Mouse (Mus musculus): ENCODE data around the gene 1700020N01Rik. TPM values are rescaled to one million over a fixed set of nuclear protein-coding genes. Genes with fewer than 3 reads are reported as not detected.

The 1700020N01Rik gene
- total RNA-seq (2014; fragmentation: Nextera tagmentation) (not detected in 2 replicates), total RNA-seq (2017) (not detected in 2 replicates), polyA plus RNA-seq (2012) (not detected in 2 replicates)

GRCm38 (mm10) chr10:21592896-21593380 lies at the start of gene 1700020N01Rik:
TSS of gene 1700020N01Rik (plus strand) at chr10:21593145.
- H3K27me3 ChIP-seq (ENCODE audit: insufficient read depth, low read length) = peaks cover 4% of the 10 kb centered on the region
- H3K9me3 ChIP-seq (replicated peaks) = no peaks in the 10 kb centered on the region
- peaks cover 2% of the 10 kb centered on the region; the same call in 1 of the 2 replicates for H3K4me1 ChIP-seq (ENCODE audit: insufficient read depth, low read depth, low read length)
- TF ChIP-seq TAL1 (conservative IDR thresholded peaks at IDR 0.05; ENCODE audit: low read depth, low read length) = no peak
- no peak for TF ChIP-seq CTCF (IDR thresholded peaks at IDR 0.05; ENCODE audit: low read depth, low read length)
- no peak for TF ChIP-seq POLR2AphosphoS5 (IDR thresholded peaks at IDR 0.05; ENCODE audit: insufficient replicate concordance, low read depth, low read length)
- no peak for TF ChIP-seq GATA1 (IDR thresholded peaks at IDR 0.05; ENCODE audit: borderline replicate concordance, low read length)
- no peak for TF ChIP-seq GATA2 (IDR thresholded peaks at IDR 0.05; ENCODE audit: borderline replicate concordance, low read depth, low read length)
- H3K36me3 ChIP-seq (replicated peaks) = no peaks in the 10 kb centered on the region
- H3K4me3 ChIP-seq (ENCODE audit: low read depth, low read length) = no peak within 1 kb of the TSS
- DNase-seq (ENCODE audit: low spot score) (no peak), ATAC-seq (ENCODE audit: extremely low read depth, insufficient number of reproducible peaks, low FRiP score, poor library complexity, severe bottlenecking) (no peak)

- Histone ChIP-seq H3K36me3 (replicated peaks) (no peaks in the 10 kb centered on the region), H3K27me3 (ENCODE audit: insufficient read depth, low read length) (peaks cover 8% of the 10 kb centered on the region), H3K9me3 (replicated peaks) (no peaks in the 10 kb centered on the region), H3K4me1 (ENCODE audit: insufficient read depth, low read depth, low read length) (no peaks in the 10 kb centered on the region), H3K4me3 (ENCODE audit: low read depth, low read length) (no peak overlapping the region)
- no peak for DNase-seq (ENCODE audit: low spot score)
- TF ChIP-seq GATA1 (IDR thresholded peaks at IDR 0.05; ENCODE audit: borderline replicate concordance, low read length) = no peak
- no peak for TF ChIP-seq CTCF (IDR thresholded peaks at IDR 0.05; ENCODE audit: low read depth, low read length)
- no peak for TF ChIP-seq TAL1 (conservative IDR thresholded peaks at IDR 0.05; ENCODE audit: low read depth, low read length)
- no peak for TF ChIP-seq POLR2AphosphoS5 (IDR thresholded peaks at IDR 0.05; ENCODE audit: insufficient replicate concordance, low read depth, low read length)
- TF ChIP-seq GATA2 (IDR thresholded peaks at IDR 0.05; ENCODE audit: borderline replicate concordance, low read depth, low read length) = no peak
- ATAC-seq (ENCODE audit: extremely low read depth, insufficient number of reproducible peaks, low FRiP score, poor library complexity, severe bottlenecking) = no peak
Observed at GRCm38 (mm10) chr10:21543576-21544278, 49.2 kb upstream of the 1700020N01Rik start.

- H3K27me3 ChIP-seq (ENCODE audit: insufficient read depth, low read length) = peaks cover 8% of the 10 kb centered on the region
Observed at GRCm38 (mm10) chr10:21544721-21545120, 48.2 kb upstream of the 1700020N01Rik start.

GRCm38 (mm10) chr10:21545446-21545845 lies 47.5 kb upstream of the 1700020N01Rik start:
- no peak for DNase-seq (ENCODE audit: low spot score)
- Histone ChIP-seq H3K4me1 (ENCODE audit: insufficient read depth, low read depth, low read length) (no peaks in the 10 kb centered on the region), H3K36me3 (replicated peaks) (no peaks in the 10 kb centered on the region), H3K9me3 (replicated peaks) (no peaks in the 10 kb centered on the region), H3K4me3 (ENCODE audit: low read depth, low read length) (no peak overlapping the region), H3K27me3 (ENCODE audit: insufficient read depth, low read length) (peaks cover 8% of the 10 kb centered on the region)
- ATAC-seq (ENCODE audit: extremely low read depth, insufficient number of reproducible peaks, low FRiP score, poor library complexity, severe bottlenecking) = no peak
- TF ChIP-seq TAL1 (conservative IDR thresholded peaks at IDR 0.05; ENCODE audit: low read depth, low read length) (no peak), GATA1 (IDR thresholded peaks at IDR 0.05; ENCODE audit: borderline replicate concordance, low read length) (no peak), CTCF (IDR thresholded peaks at IDR 0.05; ENCODE audit: low read depth, low read length) (no peak), GATA2 (IDR thresholded peaks at IDR 0.05; ENCODE audit: borderline replicate concordance, low read depth, low read length) (no peak), POLR2AphosphoS5 (IDR thresholded peaks at IDR 0.05; ENCODE audit: insufficient replicate concordance, low read depth, low read length) (no peak)

More at GRCm38 (mm10) chr10:21544721-21545120, 48.2 kb upstream of the 1700020N01Rik start:
- Histone ChIP-seq H3K9me3 (replicated peaks) (no peaks in the 10 kb centered on the region), H3K4me3 (ENCODE audit: low read depth, low read length) (no peak overlapping the region), H3K4me1 (ENCODE audit: insufficient read depth, low read depth, low read length) (no peaks in the 10 kb centered on the region), H3K36me3 (replicated peaks) (no peaks in the 10 kb centered on the region)
- no peak for ATAC-seq (ENCODE audit: extremely low read depth, insufficient number of reproducible peaks, low FRiP score, poor library complexity, severe bottlenecking)
- no peak for TF ChIP-seq POLR2AphosphoS5 (IDR thresholded peaks at IDR 0.05; ENCODE audit: insufficient replicate concordance, low read depth, low read length)
- TF ChIP-seq GATA1 (IDR thresholded peaks at IDR 0.05; ENCODE audit: borderline replicate concordance, low read length) = no peak
- TF ChIP-seq GATA2 (IDR thresholded peaks at IDR 0.05; ENCODE audit: borderline replicate concordance, low read depth, low read length) = no peak
- no peak for TF ChIP-seq CTCF (IDR thresholded peaks at IDR 0.05; ENCODE audit: low read depth, low read length)
- TF ChIP-seq TAL1 (conservative IDR thresholded peaks at IDR 0.05; ENCODE audit: low read depth, low read length) = no peak
- no peak for DNase-seq (ENCODE audit: low spot score)

GRCm38 (mm10) chr10:21548871-21549505 lies 44.0 kb upstream of the 1700020N01Rik start:
- ATAC-seq (ENCODE audit: extremely low read depth, insufficient number of reproducible peaks, low FRiP score, poor library complexity, severe bottlenecking) = no peak
- TF ChIP-seq CTCF (IDR thresholded peaks at IDR 0.05; ENCODE audit: low read depth, low read length) (no peak), GATA2 (IDR thresholded peaks at IDR 0.05; ENCODE audit: borderline replicate concordance, low read depth, low read length) (no peak), TAL1 (conservative IDR thresholded peaks at IDR 0.05; ENCODE audit: low read depth, low read length) (no peak), GATA1 (IDR thresholded peaks at IDR 0.05; ENCODE audit: borderline replicate concordance, low read length) (no peak), POLR2AphosphoS5 (IDR thresholded peaks at IDR 0.05; ENCODE audit: insufficient replicate concordance, low read depth, low read length) (no peak)
- Histone ChIP-seq H3K36me3 (replicated peaks) (no peaks in the 10 kb centered on the region), H3K9me3 (replicated peaks) (no peaks in the 10 kb centered on the region), H3K4me3 (ENCODE audit: low read depth, low read length) (no peak overlapping the region), H3K27me3 (ENCODE audit: insufficient read depth, low read length) (peaks cover 13% of the 10 kb centered on the region; the same call in 1 of the 2 replicates), H3K4me1 (ENCODE audit: insufficient read depth, low read depth, low read length) (peaks cover 18% of the 10 kb centered on the region)
- DNase-seq (ENCODE audit: low spot score) = no peak

Measured in G1E (cell line).